Mouse (Mus musculus) cerebellum, adult 2 months (tissue): Measurements from ENCODE around the gene Lrrc3c. TPM values are rescaled to one million over a fixed set of nuclear protein-coding genes. Genes with fewer than 3 reads are reported as not detected.
A peak's percentile ranks its signal among the peaks of the same experiment; 100 is the strongest.

ENCODE experiments used
- DNase-seq, 2 experiments: peaks; one replicate each; pipeline ENCODE4 v3.0.0; 2021
- H3K27ac ChIP-seq: fragments of 200-500 bp; 2 replicates; pipeline ENCODE4 v1.5.1; 2012; ENCODE audit warnings: low read length, control low read depth, inconsistent platforms; ENCODE audit not compliant: insufficient read depth
- H3K27me3 ChIP-seq: fragments of 200-500 bp; 2 replicates; pipeline ENCODE4 v1.6.1; 2012; ENCODE audit warnings: inconsistent platforms, mild to moderate bottlenecking, low read length, moderate library complexity; ENCODE audit not compliant: control insufficient read depth, insufficient read depth
- H3K4me1 ChIP-seq: fragments of 200-500 bp; 2 replicates; pipeline ENCODE4 v1.6.1; 2011; ENCODE audit warnings: low read length; ENCODE audit not compliant: control insufficient read depth, insufficient read depth
- H3K4me3 ChIP-seq: fragments of 200-500 bp; replicated peaks from 2 replicates; pipeline ENCODE3; 2011; ENCODE audit warnings: mild to moderate bottlenecking, low read depth, low read length, control low read depth; ENCODE audit not compliant: insufficient read depth
- CTCF ChIP-seq: fragments of 200-500 bp; IDR thresholded peaks from 2 replicates; pipeline ENCODE4 v1.5.1; 2011; ENCODE audit warnings: low read depth, mild to moderate bottlenecking, control low read depth, low read length, moderate library complexity, borderline replicate concordance; ENCODE audit not compliant: insufficient read depth
- POLR2A ChIP-seq: fragments of 200-500 bp; IDR thresholded peaks from 2 replicates; pipeline ENCODE4 v1.6.1; 2011; ENCODE audit warnings: low read length, control low read depth, borderline replicate concordance; ENCODE audit not compliant: insufficient read depth
- WGBS: fragments of 180-500 bp; shearing (Covaris S2); methylation state at CpG from one replicate; pipeline ENCODE4 v1.1.7; 2018; 5-methylcytosine and 5-hydroxymethylcytosine counted together
- polyA plus RNA-seq: library from polyadenylated mRNA; depleted of rRNA; stranded (reverse); fragments of >200 nt; gene quantifications from 2 replicates; pipeline ENCODE4 v1.2.3, GENCODE M21; 2012

Gene Lrrc3c
- polyA plus RNA-seq, 1 experiment = not detected

DNA sequence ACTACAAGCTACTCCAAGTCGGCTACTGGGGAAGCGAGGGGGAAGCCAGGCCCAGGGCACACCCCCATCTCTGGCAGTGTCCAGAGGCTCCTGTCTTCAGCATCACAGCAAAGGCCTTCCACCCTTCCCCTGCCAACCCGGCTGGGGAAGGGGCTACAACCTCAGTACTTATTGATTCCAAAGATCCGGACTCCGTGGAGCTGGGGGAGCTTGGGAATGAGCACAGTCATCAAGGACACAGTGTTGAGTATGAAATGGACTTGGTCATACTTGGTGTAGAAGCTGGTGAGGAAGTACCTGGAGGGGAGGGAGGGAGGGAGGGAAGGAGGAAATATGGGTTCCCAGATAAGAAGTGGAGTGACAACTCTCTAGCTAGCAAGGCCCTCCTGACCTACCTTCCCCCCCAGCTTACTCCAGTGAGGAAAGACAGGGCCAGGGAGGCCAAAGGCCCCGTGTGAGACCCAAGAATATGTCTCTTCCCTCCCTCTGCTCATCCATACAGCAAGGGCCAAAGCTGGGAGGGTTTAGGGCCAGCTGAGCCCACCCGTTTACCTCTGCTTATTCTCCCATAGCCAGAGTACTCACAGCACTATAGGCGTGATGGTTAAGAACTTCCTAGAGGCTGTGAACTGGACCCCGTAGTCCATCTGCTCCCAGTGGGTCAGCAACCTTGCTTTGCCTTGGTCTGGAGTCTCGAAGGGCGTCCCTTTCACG, 15.4 kb upstream of the Lrrc3c start:
- TF ChIP-seq POLR2A (no peak), CTCF (no peak)
- no peak overlapping the region for H3K4me3 ChIP-seq
- peaks cover 13% of the 10 kb centered on the region for H3K4me1 ChIP-seq
- no peaks in the 10 kb centered on the region for H3K27me3 ChIP-seq
- H3K27ac ChIP-seq = no peak overlapping the region
- WGBS = 88% methylated on average over 12 of the region's 12 CpGs
- no peak for DNase-seq

DNA sequence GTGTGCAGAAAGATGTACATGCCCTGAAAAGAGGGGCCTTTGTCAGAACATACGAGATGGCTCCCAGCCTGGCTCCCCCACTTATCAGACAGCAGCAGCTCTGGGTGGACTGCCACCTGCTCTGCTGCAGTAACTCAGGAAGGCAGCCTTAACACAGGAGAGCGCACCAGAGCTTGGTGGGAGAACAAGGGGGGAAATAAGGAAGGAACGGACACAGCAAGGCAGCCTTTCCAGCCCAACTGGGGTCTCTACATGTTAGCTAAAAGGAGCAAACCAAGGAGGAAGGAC, 14.9 kb upstream of the Lrrc3c start:
- WGBS = 85% methylated on average over 3 of the region's 3 CpGs
- TF ChIP-seq POLR2A = no peak
- no peak for TF ChIP-seq CTCF
- DNase-seq = no peak
- Histone ChIP-seq H3K4me1 (peaks cover 13% of the 10 kb centered on the region), H3K27me3 (no peaks in the 10 kb centered on the region), H3K4me3 (no peak overlapping the region), H3K27ac (no peak overlapping the region)

DNA sequence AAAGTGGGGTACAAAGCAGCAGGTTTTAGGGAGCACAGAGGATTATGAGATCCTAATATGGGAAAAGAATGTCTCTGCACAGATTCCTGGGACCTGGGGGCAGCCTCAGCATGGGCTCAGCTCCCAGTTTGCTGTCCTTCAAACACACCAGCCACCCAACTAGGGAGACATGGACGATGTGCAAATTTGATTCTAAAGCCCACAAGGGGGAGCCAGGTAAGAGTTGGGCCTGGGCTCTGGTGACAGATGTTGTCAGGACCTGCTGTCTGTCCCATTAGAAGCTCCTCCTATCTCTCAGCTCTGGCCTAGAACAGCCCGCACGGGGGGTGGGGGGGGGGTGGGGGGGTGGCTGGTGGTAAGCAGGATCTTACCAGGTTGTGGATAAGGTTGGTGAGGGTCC, 14.5 kb upstream of the Lrrc3c start:
- Histone ChIP-seq H3K4me3 (no peak overlapping the region), H3K27ac (no peak overlapping the region), H3K27me3 (no peaks in the 10 kb centered on the region), H3K4me1 (peaks cover 13% of the 10 kb centered on the region)
- 23% methylated on average over 3 of the region's 3 CpGs for WGBS
- TF ChIP-seq CTCF (no peak), POLR2A (no peak)
- no peak for DNase-seq

DNA sequence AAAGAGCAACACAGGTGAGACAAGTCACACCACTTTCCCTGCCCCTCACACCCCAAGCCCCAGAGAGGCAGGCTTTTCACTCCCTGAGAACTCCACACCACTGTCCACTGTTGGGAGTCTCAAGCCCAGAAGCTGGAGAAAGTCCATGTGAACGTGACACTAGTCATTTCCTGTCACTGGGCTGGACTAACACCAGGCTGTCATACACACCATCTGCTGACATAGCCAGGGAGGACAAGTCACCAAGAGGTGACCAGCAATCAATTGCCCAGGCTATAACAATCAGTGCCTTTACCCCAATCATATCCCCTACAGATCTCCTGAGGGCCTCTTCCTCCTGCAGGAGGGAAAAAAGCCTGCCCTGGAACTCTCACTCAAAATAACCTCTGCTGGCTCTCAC, 13.9 kb upstream of the Lrrc3c start:
- Histone ChIP-seq H3K4me1 (peaks cover 13% of the 10 kb centered on the region), H3K4me3 (no peak overlapping the region), H3K27ac (no peak overlapping the region), H3K27me3 (no peaks in the 10 kb centered on the region)
- 6% methylated on average over 1 of the region's 1 CpGs for WGBS
- no peak for TF ChIP-seq CTCF
- TF ChIP-seq POLR2A = no peak
- DNase-seq = no peak

DNA sequence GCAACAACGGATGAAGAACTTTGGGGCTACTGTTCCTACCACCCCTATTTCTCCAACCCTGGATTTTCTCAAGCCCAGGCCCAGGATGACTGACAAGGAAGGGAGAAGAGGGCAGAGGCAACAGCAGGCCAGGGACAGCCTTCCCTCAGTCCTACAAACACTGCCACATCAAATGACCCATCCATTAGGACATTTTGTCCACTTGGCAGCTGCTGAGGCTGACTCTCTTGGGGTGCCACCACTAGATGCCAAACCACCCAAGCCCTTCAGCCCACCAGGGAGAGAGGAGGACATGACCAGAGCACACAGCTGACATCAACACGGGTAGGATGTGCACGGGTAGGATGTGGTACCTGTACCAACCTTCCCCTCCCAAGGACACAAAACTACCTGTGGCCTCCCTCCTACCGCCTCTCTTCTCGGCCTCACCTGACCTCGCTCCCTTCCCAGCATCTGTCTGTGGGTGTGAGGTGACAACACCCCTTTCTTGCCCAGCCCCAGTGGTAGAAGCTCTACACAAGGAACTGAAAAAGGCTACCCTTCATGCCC, 13.4 kb upstream of the Lrrc3c start:
- WGBS = 88% methylated on average over 6 of the region's 6 CpGs

DNA sequence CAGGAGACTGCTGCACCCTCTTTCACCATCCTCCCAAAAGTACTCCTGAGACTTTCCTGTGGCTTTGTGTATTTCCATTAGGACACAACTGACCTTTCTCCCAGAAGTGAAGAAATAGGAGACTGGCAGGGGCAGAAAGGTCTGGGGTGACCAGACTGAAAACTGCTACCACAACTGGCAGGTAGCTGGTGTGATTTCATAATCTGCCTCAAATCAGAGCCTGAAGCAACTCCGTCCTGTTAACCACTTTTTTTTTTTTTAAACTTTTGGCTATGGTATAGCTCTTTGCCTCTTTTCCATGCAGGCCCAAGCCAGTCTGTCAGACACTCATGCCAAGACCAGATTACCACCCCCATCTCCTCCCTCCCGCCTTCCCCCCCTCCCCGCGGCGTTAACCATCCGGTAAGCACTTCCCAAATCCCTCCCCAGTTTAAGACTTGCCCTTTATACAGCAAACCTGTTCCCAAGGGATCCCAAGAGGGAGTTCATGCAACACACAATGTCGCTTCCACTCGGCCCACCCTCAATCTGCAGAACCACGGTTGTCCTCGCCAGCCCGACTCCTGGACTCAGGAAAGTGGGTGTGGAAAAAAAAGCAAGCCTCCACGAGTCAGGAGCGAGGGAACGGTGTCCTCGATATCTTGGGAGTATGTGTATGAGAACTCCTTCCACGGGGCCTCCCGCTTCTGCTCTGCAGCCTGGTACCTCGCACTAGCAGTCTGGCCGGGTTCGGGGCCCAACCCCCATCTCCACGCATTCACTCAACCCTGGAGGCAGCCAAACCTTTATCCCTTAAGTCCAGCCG, 11.8 kb upstream of the Lrrc3c start:
- H3K4me1 ChIP-seq = peaks cover 16% of the 10 kb centered on the region
- DNase-seq = no peak
- peak overlapping the region; percentile 88 for H3K4me3 ChIP-seq
- no peaks in the 10 kb centered on the region for H3K27me3 ChIP-seq
- WGBS = under 1% methylated on average over 22 of the region's 22 CpGs
- TF ChIP-seq CTCF (no peak), POLR2A (no peak)
- no peak overlapping the region for H3K27ac ChIP-seq

More for the DNA sequence above, 13.4 kb upstream of the Lrrc3c start:
- Histone ChIP-seq H3K27me3 (no peaks in the 10 kb centered on the region), H3K4me1 (peaks cover 13% of the 10 kb centered on the region), H3K4me3 (no peak overlapping the region), H3K27ac (no peak overlapping the region)
- TF ChIP-seq CTCF (no peak), POLR2A (no peak)
- no peak for DNase-seq

DNA sequence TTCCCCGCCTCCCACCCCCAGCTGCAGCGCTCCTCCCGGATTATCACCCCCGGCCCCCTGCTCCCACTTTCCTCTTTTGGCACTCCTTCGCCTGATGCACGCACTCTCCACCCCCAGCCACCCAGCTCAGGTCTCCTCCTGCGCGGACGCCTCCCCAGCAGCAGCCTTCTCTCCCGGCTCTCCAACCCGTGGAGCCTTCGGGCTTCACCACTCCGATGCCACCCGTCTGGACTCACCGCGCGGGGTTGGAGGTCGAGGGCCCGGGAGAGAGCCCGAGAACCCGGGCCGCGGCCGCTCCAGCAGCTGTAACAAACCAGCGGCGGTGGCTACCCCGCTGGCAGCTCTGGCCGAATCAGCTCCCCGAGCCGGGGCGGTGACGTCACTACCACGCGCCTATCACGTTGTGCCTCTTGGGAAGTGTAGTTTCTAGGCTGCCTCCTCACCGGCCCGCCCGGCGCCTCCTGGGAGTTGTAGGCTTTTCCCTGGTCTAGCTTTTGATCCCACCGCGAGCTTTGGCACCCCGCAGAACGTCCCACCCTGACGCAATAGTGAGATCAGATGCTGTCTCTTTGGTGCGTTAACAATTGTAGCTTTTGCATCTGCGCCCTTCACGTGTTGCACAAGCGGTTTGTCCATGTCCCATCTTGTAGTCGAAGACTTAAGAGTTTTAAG, 11.1 kb upstream of the Lrrc3c start, which contains the start of gene Ormdl3:
Gene Ormdl3 (minus strand): TSS at position 477 of the 672 bp plus-strand sequence.
- Histone ChIP-seq H3K4me1 (peaks cover 19% of the 10 kb centered on the region), H3K27ac (peak within 1 kb of the TSS; percentile 59), H3K4me3 (peak within 1 kb of the TSS; percentile 88), H3K27me3 (no peaks in the 10 kb centered on the region)
- WGBS = under 1% methylated on average over 49 of the region's 49 CpGs
- TF ChIP-seq POLR2A (peak; percentile 65; the same call in 1 of the 2 replicates), CTCF (no peak)
- DNase-seq = peak; percentile 97 to 98
